Mouse (Mus musculus): Measurements from ENCODE around the gene Synj2. TPM values are rescaled to one million over a fixed set of nuclear protein-coding genes. Genes with fewer than 3 reads are reported as not detected.

Synj2 gene
- polyA plus RNA-seq, 1 experiment from 2014 or later, result 3.8 TPM

GRCm38 (mm10) chr17:5963766-5964165, 22.7 kb downstream of the Synj2 start:
- 92% methylated on average over 8 of the region's 8 CpGs for WGBS
- Histone ChIP-seq H3K27ac (no peak overlapping the region), H3K9ac (no peak overlapping the region), H3K36me3 (no peaks in the 10 kb centered on the region), H3K4me1 (peaks cover 14% of the 10 kb centered on the region), H3K9me3 (replicated peaks) (no peaks in the 10 kb centered on the region), H3K27me3 (no peaks in the 10 kb centered on the region), H3K4me3 (replicated peaks) (no peak overlapping the region), H3K4me2 (no peak overlapping the region)
- ATAC-seq (replicated peaks; ENCODE audit: low FRiP score), result no peak

GRCm38 (mm10) chr17:5965084-5965781, 24.2 kb downstream of the Synj2 start:
- H3K36me3 ChIP-seq, result no peaks in the 10 kb centered on the region
- ATAC-seq (replicated peaks; ENCODE audit: low FRiP score), result no peak
- no peaks in the 10 kb centered on the region for H3K27me3 ChIP-seq
- WGBS, result 45% methylated on average over 9 of the region's 9 CpGs
- no peak overlapping the region for H3K27ac ChIP-seq
- H3K4me2 ChIP-seq, result no peak overlapping the region
- H3K9ac ChIP-seq, result no peak overlapping the region
- H3K4me3 ChIP-seq (replicated peaks), result no peak overlapping the region
- H3K4me1 ChIP-seq, result peaks cover under 1% of the 10 kb centered on the region; the same call in 1 of the 2 replicates
- H3K9me3 ChIP-seq (replicated peaks), result no peaks in the 10 kb centered on the region

- H3K4me2 ChIP-seq, result no peak overlapping the region
These were observed 25.6 kb downstream of the Synj2 start for GRCm38 (mm10) chr17:5966706-5967105.

GRCm38 (mm10) chr17:5968562-5968961, 27.5 kb downstream of the Synj2 start:
- Histone ChIP-seq H3K27ac (no peak overlapping the region), H3K4me3 (replicated peaks) (no peak overlapping the region), H3K36me3 (no peaks in the 10 kb centered on the region), H3K27me3 (no peaks in the 10 kb centered on the region), H3K4me1 (no peaks in the 10 kb centered on the region), H3K4me2 (no peak overlapping the region), H3K9me3 (replicated peaks) (no peaks in the 10 kb centered on the region), H3K9ac (no peak overlapping the region)
- ATAC-seq (replicated peaks; ENCODE audit: low FRiP score), result no peak
- 64% methylated on average over 6 of the region's 6 CpGs for WGBS

More at GRCm38 (mm10) chr17:5966706-5967105, 25.6 kb downstream of the Synj2 start:
- Histone ChIP-seq H3K9ac (no peak overlapping the region), H3K4me3 (replicated peaks) (no peak overlapping the region), H3K4me1 (no peaks in the 10 kb centered on the region), H3K9me3 (replicated peaks) (no peaks in the 10 kb centered on the region), H3K36me3 (no peaks in the 10 kb centered on the region), H3K27ac (no peak overlapping the region), H3K27me3 (no peaks in the 10 kb centered on the region)
- ATAC-seq (replicated peaks; ENCODE audit: low FRiP score), result no peak
- WGBS, result 89% methylated on average over 5 of the region's 5 CpGs

GRCm38 (mm10) chr17:5969246-5969645, 28.2 kb downstream of the Synj2 start:
- ATAC-seq (replicated peaks; ENCODE audit: low FRiP score), result no peak
- Histone ChIP-seq H3K9me3 (replicated peaks) (no peaks in the 10 kb centered on the region), H3K4me2 (no peak overlapping the region), H3K4me3 (replicated peaks) (no peak overlapping the region), H3K27me3 (no peaks in the 10 kb centered on the region), H3K9ac (no peak overlapping the region), H3K27ac (no peak overlapping the region), H3K4me1 (0 out of 2 replicates have a peak, but pooled peaks cover 2% of the 10 kb centered on the region), H3K36me3 (no peaks in the 10 kb centered on the region)
- WGBS, result 81% methylated on average over 3 of the region's 3 CpGs

- ATAC-seq (replicated peaks; ENCODE audit: low FRiP score), result no peak
- no peak overlapping the region for H3K27ac ChIP-seq
These were observed 29.3 kb downstream of the Synj2 start for GRCm38 (mm10) chr17:5970298-5970821.

GRCm38 (mm10) chr17:5973536-5973935, 32.5 kb downstream of the Synj2 start:
- ATAC-seq (replicated peaks; ENCODE audit: low FRiP score), result no peak
- 56% methylated on average over 8 of the region's 8 CpGs for WGBS

More at GRCm38 (mm10) chr17:5970298-5970821, 29.3 kb downstream of the Synj2 start:
- no peaks in the 10 kb centered on the region for H3K9me3 ChIP-seq (replicated peaks)
- H3K4me3 ChIP-seq (replicated peaks), result no peak overlapping the region
- no peak overlapping the region for H3K9ac ChIP-seq
- H3K27me3 ChIP-seq, result no peaks in the 10 kb centered on the region
- no peak overlapping the region for H3K4me2 ChIP-seq
- peaks cover 7% of the 10 kb centered on the region for H3K4me1 ChIP-seq
- WGBS, result 75% methylated on average over 5 of the region's 5 CpGs
- no peaks in the 10 kb centered on the region for H3K36me3 ChIP-seq

GRCm38 (mm10) chr17:5975099-5975977, 34.3 kb downstream of the Synj2 start:
- Histone ChIP-seq H3K27ac (0 out of 2 replicates have a peak overlapping the region, but pooled peaks have one; percentile 37), H3K4me3 (replicated peaks) (peak overlapping the region; percentile 22), H3K27me3 (0 out of 2 replicates have a peak, but pooled peaks cover 2% of the 10 kb centered on the region), H3K9me3 (replicated peaks) (no peaks in the 10 kb centered on the region), H3K4me2 (peak overlapping the region; percentile 51), H3K36me3 (no peaks in the 10 kb centered on the region), H3K9ac (no peak overlapping the region), H3K4me1 (peaks cover 38% of the 10 kb centered on the region)
- WGBS, result 20% methylated on average over 23 of the region's 23 CpGs
- peak; percentile 59 for ATAC-seq (replicated peaks; ENCODE audit: low FRiP score)

More at GRCm38 (mm10) chr17:5973536-5973935, 32.5 kb downstream of the Synj2 start:
- no peak overlapping the region for H3K4me3 ChIP-seq (replicated peaks)
- H3K9ac ChIP-seq, result no peak overlapping the region
- no peak overlapping the region for H3K27ac ChIP-seq
- H3K4me2 ChIP-seq, result no peak overlapping the region
- H3K27me3 ChIP-seq, result 0 out of 2 replicates have a peak, but pooled peaks cover 2% of the 10 kb centered on the region
- peaks cover 38% of the 10 kb centered on the region for H3K4me1 ChIP-seq
- no peaks in the 10 kb centered on the region for H3K36me3 ChIP-seq
- no peaks in the 10 kb centered on the region for H3K9me3 ChIP-seq (replicated peaks)

GRCm38 (mm10) chr17:5976221-5977055, 35.4 kb downstream of the Synj2 start:
- WGBS, result 64% methylated on average over 20 of the region's 20 CpGs
- ATAC-seq (replicated peaks; ENCODE audit: low FRiP score), result 0 out of 2 replicates have a peak, but pooled peaks have one; percentile 10
- Histone ChIP-seq H3K36me3 (no peaks in the 10 kb centered on the region), H3K27me3 (0 out of 2 replicates have a peak, but pooled peaks cover 2% of the 10 kb centered on the region), H3K4me3 (replicated peaks) (no peak overlapping the region), H3K9ac (no peak overlapping the region), H3K4me1 (peaks cover 38% of the 10 kb centered on the region), H3K27ac (peak overlapping the region; percentile 54; the same call in 1 of the 2 replicates), H3K9me3 (replicated peaks) (no peaks in the 10 kb centered on the region), H3K4me2 (peak overlapping the region; percentile 51; the same call in 1 of the 2 replicates)

- H3K4me2 ChIP-seq, result 0 out of 2 replicates have a peak overlapping the region, but pooled peaks have one; percentile 1
- no peaks in the 10 kb centered on the region for H3K36me3 ChIP-seq
- H3K4me3 ChIP-seq (replicated peaks), result no peak overlapping the region
- no peak overlapping the region for H3K9ac ChIP-seq
- ATAC-seq (replicated peaks; ENCODE audit: low FRiP score), result no peak
- peaks cover 38% of the 10 kb centered on the region for H3K4me1 ChIP-seq
- H3K27ac ChIP-seq, result peak overlapping the region; percentile 54
- 0 out of 2 replicates have a peak, but pooled peaks cover 2% of the 10 kb centered on the region for H3K27me3 ChIP-seq
- H3K9me3 ChIP-seq (replicated peaks), result no peaks in the 10 kb centered on the region
- WGBS, result 45% methylated on average over 16 of the region's 16 CpGs
These were observed 36.2 kb downstream of the Synj2 start for GRCm38 (mm10) chr17:5977056-5977920.
